Mouse (Mus musculus) MEL (cell line): ENCODE data around the gene Naa80.

Experiments used
- CTCF ChIP-seq, 3 experiments: IDR thresholded peaks in 2 of 3; conservative IDR thresholded peaks in 1 of 3; 2 replicates each; pipeline ENCODE4 v1.5.1; 2011 to 2012; ENCODE audit warnings: low read length in 3 of 3, low read depth in 2 of 3, mild to moderate bottlenecking in 2 of 3, improper control_type of control experiment in 1 of 3, inconsistent platforms in 1 of 3, mixed read lengths in 1 of 3, moderate library complexity in 1 of 3; ENCODE audit not compliant: control insufficient read depth in 1 of 3, insufficient read depth in 1 of 3, poor library complexity in 1 of 3, severe bottlenecking in 1 of 3
- MAZ ChIP-seq: IDR thresholded peaks from 2 replicates; pipeline ENCODE4 v1.6.1; 2012; ENCODE audit warnings: low read depth, mild to moderate bottlenecking, inconsistent platforms, low read length, improper control_type of control experiment
- NELFE ChIP-seq: IDR thresholded peaks from 2 replicates; pipeline ENCODE4 v1.6.1; 2011; ENCODE audit warnings: low read depth, low read length, improper control_type of control experiment
- RCOR1 ChIP-seq: IDR thresholded peaks from 2 replicates; pipeline ENCODE4 v1.6.1; 2012; ENCODE audit warnings: low read depth, mild to moderate bottlenecking, inconsistent platforms, low read length, improper control_type of control experiment
- TAL1 ChIP-seq: IDR thresholded peaks from 2 replicates; pipeline ENCODE4 v1.6.1; 2012; ENCODE audit warnings: mild to moderate bottlenecking, inconsistent platforms, low read length, moderate library complexity, mixed read lengths
- USF1 ChIP-seq: IDR thresholded peaks from 2 replicates; pipeline ENCODE4 v1.6.1; 2014; ENCODE audit warnings: low read depth, mild to moderate bottlenecking, inconsistent platforms, low read length, improper control_type of control experiment, moderate library complexity

DNA sequence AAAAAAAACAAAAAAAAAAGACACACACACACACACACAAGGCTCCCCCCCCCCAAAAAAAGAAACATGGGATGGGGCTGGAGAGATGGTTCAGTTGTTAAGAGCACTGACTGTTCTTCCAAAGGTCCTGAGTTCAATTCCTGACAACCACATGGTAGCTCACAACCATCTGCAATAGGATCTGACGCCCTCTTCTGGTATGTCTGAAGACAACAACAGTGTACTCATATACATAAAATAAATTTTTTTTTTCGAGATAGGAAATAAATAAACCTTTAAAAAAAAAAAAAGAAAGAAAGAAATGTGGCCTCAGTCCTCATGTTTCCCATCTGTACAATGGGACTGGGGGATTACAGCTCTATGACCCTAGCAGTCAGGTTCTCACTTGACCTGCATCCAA, 38.8 kb downstream of the Naa80 start:
- TF ChIP-seq USF1 (no peak), TAL1 (no peak), RCOR1 (no peak), NELFE (no peak), MAZ (no peak), CTCF (IDR thresholded peaks at IDR 0.05 in 2 of 3, conservative IDR thresholded peaks at IDR 0.05 in 1 of 3; ENCODE audit: control insufficient read depth in 1 of 3, insufficient read depth in 1 of 3, low read depth in 2 of 3, low read length in 3 of 3, poor library complexity in 1 of 3, severe bottlenecking in 1 of 3) (peak in 2 of 3 experiments; percentile 17 to 37; a peak in 3 of 6 replicates)
